Comparison of ENCODE assay signal across 10 mouse cellular contexts in the genomic region with DNA sequence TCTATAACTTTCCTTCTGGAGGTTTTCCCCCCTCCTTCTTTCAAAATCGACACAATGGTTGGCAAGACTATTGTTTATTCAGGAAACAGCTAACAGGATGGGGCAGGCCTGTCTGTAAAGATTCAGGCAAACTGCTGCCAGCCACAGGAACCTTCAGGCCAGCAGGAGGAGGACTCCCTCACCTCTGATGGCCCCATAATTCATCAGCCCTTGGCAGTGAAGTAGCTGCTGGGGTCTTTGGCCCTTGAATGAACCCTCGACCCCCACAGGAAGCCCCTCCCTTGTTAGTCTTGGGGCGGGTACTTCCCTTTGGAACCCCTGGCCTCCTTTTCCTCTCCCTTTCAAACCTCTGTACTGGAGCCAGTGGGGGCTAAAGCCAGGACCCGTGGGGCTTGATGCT. TPM values are rescaled to one million over a fixed set of nuclear protein-coding genes. Genes with fewer than 3 reads are reported as not detected.
DNase-seq lines count a peak whose midpoint lies in the region; ATAC-seq lines count a peak whose summit lies in the region.
"Had no signal": no experiment of that assay in that cellular context is flagged by ENCODE, and none has a peak within 500 bp of the region (broad histone marks: within the 10 kb centered on the region; RNA-seq: fewer than 3 reads in every experiment).

No protein-coding gene starts in this region.

- peak overlapping the region; percentile 76 for H3K27ac ChIP-seq in lung, embryonic 16.5 days (ENCODE audit: low read length)

- intact Hi-C loops in left cerebral cortex, postnatal 25 days (cut with DNase I): loop anchor here (5.0 kb wide), 1 partner anchor 86 kb away; no protein-coding TSS in a partner anchor

- peak; percentile 50 for ATAC-seq in lung, embryonic 16.5 days (ENCODE audit: low read depth)
- ATAC-seq in megakaryocyte progenitor cell, adult 5-6 weeks (replicated peaks; ENCODE audit: poor library complexity): no peak

- WGBS in lung, embryonic 16.5 days: 4% methylated on average over 4 of the region's 4 CpGs

- no peaks in the 10 kb centered on the region for H3K36me3 ChIP-seq in lung, embryonic 16.5 days (ENCODE audit: control insufficient read depth, insufficient read depth, low read length)

- H3K4me1 ChIP-seq in lung, embryonic 16.5 days (replicated peaks; ENCODE audit: control insufficient read depth, insufficient read depth, low read length): peaks cover 37% of the 10 kb centered on the region

- H3K27me3 ChIP-seq in lung, embryonic 16.5 days (ENCODE audit: control insufficient read depth, insufficient read depth, low read depth, low read length): no peaks in the 10 kb centered on the region

- H3K4me2 ChIP-seq in lung, embryonic 16.5 days (ENCODE audit: low read depth, low read length): peak overlapping the region; percentile 23

- no peak overlapping the region for H3K4me3 ChIP-seq in lung, embryonic 16.5 days (ENCODE audit: low read length)

- no peaks in the 10 kb centered on the region for H3K9me3 ChIP-seq in lung, embryonic 16.5 days (ENCODE audit: control insufficient read depth, low read length)

- peak; percentile 30 to 60 for DNase-seq in adrenal gland, postnatal 36 days
- peak; percentile 98 for DNase-seq in heart, adult 11 months
- DNase-seq in kidney, adult 8-10 months: peak; percentile 43 to 71
- no peak for DNase-seq in spleen, adult 12 weeks (ENCODE audit: low spot score)
- DNase-seq in left cerebral cortex, postnatal 25 days (ENCODE audit: low spot score in 2 of 2): no peak
- DNase-seq in frontal cortex, postnatal 14 days (ENCODE audit: low spot score in 2 of 2): no peak

- H3K9ac ChIP-seq in lung, embryonic 16.5 days (ENCODE audit: low read length): no peak overlapping the region

RNA-seq across cellular contexts. Expression of a gene that starts 8.4 kb away (rescaled TPM):
- total RNA-seq in adrenal gland, postnatal 36 days (2021): 1 to 10 TPM in 1 of 2 experiments, under 1 TPM in 1; 0.66 to 1.1 TPM
- polyA plus RNA-seq in lung, embryonic 16.5 days (2015; fragmentation: Nextera tagmentation; extraction: Ambion mirVana): 0.11 and 0.47 TPM in 2 replicates
- not detected for total RNA-seq in left cerebral cortex, postnatal 25 days (2021)
- not detected in 2 replicates for total RNA-seq in megakaryocyte progenitor cell, adult 5-6 weeks (2015)
- not detected in 2 replicates for total RNA-seq in megakaryocyte progenitor cell, adult 5-6 weeks (2017)
- total RNA-seq: hematopoietic stem cell, adult 5-6 weeks had no signal
- polyA plus RNA-seq: neural tube, embryonic 14.5 days had no signal

RNA-seq across cellular contexts. Expression of a gene that starts 31.0 kb away (rescaled TPM):
- total RNA-seq in adrenal gland, postnatal 36 days (2021): 10 to 100 TPM; 45.2 to 57.2 TPM
- polyA plus RNA-seq in lung, embryonic 16.5 days (2015; fragmentation: Nextera tagmentation; extraction: Ambion mirVana): 163 and 165 TPM in 2 replicates
- total RNA-seq in left cerebral cortex, postnatal 25 days (2021): 10 to 100 TPM; 59.3 to 64.7 TPM
- total RNA-seq in megakaryocyte progenitor cell, adult 5-6 weeks (2015): 63.5 and 71.3 TPM in 2 replicates
- total RNA-seq in megakaryocyte progenitor cell, adult 5-6 weeks (2017): 196 and 216 TPM in 2 replicates

RNA-seq across cellular contexts. Expression of a gene that starts 46.8 kb away (rescaled TPM):
- total RNA-seq in adrenal gland, postnatal 36 days (2021): 10 to 100 TPM; 42.1 to 47.6 TPM
- 12.6 and 13.4 TPM in 2 replicates for polyA plus RNA-seq in lung, embryonic 16.5 days (2015; fragmentation: Nextera tagmentation; extraction: Ambion mirVana)
- total RNA-seq in left cerebral cortex, postnatal 25 days (2021): 10 to 100 TPM; 56.6 to 57.2 TPM
- total RNA-seq in megakaryocyte progenitor cell, adult 5-6 weeks (2015): 28.3 and 29.5 TPM in 2 replicates
- 18.8 and 18.9 TPM in 2 replicates for total RNA-seq in megakaryocyte progenitor cell, adult 5-6 weeks (2017)

Comparison
In these comparisons a context has a peak if more than half of its experiments do, and no peak if none do; other contexts are left out.
1. DNase-seq: peak in adrenal gland, postnatal 36 days (2 of 2), heart, adult 11 months (single experiment) and kidney, adult 8-10 months (2 of 2); none in spleen, adult 12 weeks (single experiment), left cerebral cortex, postnatal 25 days (0 of 2) and frontal cortex, postnatal 14 days (0 of 2).